Mouse (Mus musculus) cerebellum, adult 2 months (tissue): Measurements from ENCODE around the gene Procr. TPM values are rescaled to one million over a fixed set of nuclear protein-coding genes. Genes with fewer than 3 reads are reported as not detected.
A peak's percentile ranks its signal among the peaks of the same experiment; 100 is the strongest.
"Not testable (repeated sequence)": the region's sequence is repeated elsewhere in the genome, so short reads cannot be mapped to it uniquely, and the experiment has no call there.

Experiments used
- DNase-seq, 2 experiments: peaks; one replicate each; pipeline ENCODE4 v3.0.0; 2021
- H3K27ac ChIP-seq: fragments of 200-500 bp; 2 replicates; pipeline ENCODE4 v1.5.1; 2012; ENCODE audit warnings: low read length, control low read depth, inconsistent platforms; ENCODE audit not compliant: insufficient read depth
- H3K27me3 ChIP-seq: fragments of 200-500 bp; 2 replicates; pipeline ENCODE4 v1.6.1; 2012; ENCODE audit warnings: inconsistent platforms, mild to moderate bottlenecking, low read length, moderate library complexity; ENCODE audit not compliant: control insufficient read depth, insufficient read depth
- H3K4me1 ChIP-seq: fragments of 200-500 bp; 2 replicates; pipeline ENCODE4 v1.6.1; 2011; ENCODE audit warnings: low read length; ENCODE audit not compliant: control insufficient read depth, insufficient read depth
- H3K4me3 ChIP-seq: fragments of 200-500 bp; replicated peaks from 2 replicates; pipeline ENCODE3; 2011; ENCODE audit warnings: mild to moderate bottlenecking, low read depth, low read length, control low read depth; ENCODE audit not compliant: insufficient read depth
- CTCF ChIP-seq: fragments of 200-500 bp; IDR thresholded peaks from 2 replicates; pipeline ENCODE4 v1.5.1; 2011; ENCODE audit warnings: low read depth, mild to moderate bottlenecking, control low read depth, low read length, moderate library complexity, borderline replicate concordance; ENCODE audit not compliant: insufficient read depth
- POLR2A ChIP-seq: fragments of 200-500 bp; IDR thresholded peaks from 2 replicates; pipeline ENCODE4 v1.6.1; 2011; ENCODE audit warnings: low read length, control low read depth, borderline replicate concordance; ENCODE audit not compliant: insufficient read depth
- WGBS: fragments of 180-500 bp; shearing (Covaris S2); methylation state at CpG from one replicate; pipeline ENCODE4 v1.1.7; 2018; 5-methylcytosine and 5-hydroxymethylcytosine counted together
- polyA plus RNA-seq: library from polyadenylated mRNA; depleted of rRNA; stranded (reverse); fragments of >200 nt; gene quantifications from 2 replicates; pipeline ENCODE4 v1.2.3, GENCODE M21; 2012

The Procr gene
- polyA plus RNA-seq, 1 experiment, result 1.9 TPM

DNA sequence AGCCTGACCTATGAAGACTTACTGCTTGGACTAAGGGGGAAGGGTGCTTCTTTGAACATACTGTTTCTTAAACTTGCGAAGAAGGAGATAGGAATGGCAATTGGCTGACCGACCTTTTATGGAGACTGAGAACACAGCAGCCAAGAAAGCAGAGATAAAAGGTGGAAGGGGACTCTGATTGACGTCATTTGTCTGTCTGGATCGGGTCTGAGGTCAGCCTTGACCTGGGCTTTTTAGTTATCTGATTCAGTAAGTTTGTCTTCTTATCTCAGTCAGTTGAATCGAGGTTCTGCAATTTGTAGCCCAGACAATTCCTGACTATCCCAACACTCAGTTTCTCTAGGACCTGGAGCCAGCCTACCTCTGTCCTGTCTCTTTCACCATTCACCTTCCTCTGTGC is 26.9 kb upstream of the Procr start:
- H3K27ac ChIP-seq, result no peak overlapping the region
- H3K4me3 ChIP-seq, result no peak overlapping the region
- TF ChIP-seq CTCF (no peak), POLR2A (no peak)
- WGBS, result 88% methylated on average over 5 of the region's 5 CpGs
- H3K27me3 ChIP-seq, result no peaks in the 10 kb centered on the region
- H3K4me1 ChIP-seq, result no peaks in the 10 kb centered on the region
- DNase-seq, result no peak

DNA sequence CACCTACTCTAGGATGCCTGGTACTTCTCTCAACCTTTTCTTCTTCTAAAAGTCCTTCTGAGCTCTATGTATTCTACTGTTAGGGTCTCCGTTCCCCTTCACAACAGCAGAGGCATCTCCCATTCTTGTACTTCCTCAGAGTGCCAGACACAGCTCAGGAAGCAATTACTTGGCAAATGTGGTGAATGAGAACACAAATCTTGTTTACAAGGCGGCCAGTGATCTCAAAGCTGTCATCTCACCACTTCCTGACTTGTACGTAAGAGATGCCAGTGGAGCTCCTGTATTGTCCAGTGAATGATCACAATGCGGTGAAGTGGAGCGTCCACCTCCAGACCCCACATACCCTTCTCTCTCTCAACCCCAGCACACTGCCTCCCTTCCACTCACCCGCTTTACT is 26.4 kb upstream of the Procr start:
- no peaks in the 10 kb centered on the region for H3K4me1 ChIP-seq
- WGBS, result 91% methylated on average over 6 of the region's 6 CpGs
- H3K27me3 ChIP-seq, result no peaks in the 10 kb centered on the region
- no peak for TF ChIP-seq CTCF
- no peak for TF ChIP-seq POLR2A
- no peak for DNase-seq
- no peak overlapping the region for H3K4me3 ChIP-seq
- no peak overlapping the region for H3K27ac ChIP-seq

DNA sequence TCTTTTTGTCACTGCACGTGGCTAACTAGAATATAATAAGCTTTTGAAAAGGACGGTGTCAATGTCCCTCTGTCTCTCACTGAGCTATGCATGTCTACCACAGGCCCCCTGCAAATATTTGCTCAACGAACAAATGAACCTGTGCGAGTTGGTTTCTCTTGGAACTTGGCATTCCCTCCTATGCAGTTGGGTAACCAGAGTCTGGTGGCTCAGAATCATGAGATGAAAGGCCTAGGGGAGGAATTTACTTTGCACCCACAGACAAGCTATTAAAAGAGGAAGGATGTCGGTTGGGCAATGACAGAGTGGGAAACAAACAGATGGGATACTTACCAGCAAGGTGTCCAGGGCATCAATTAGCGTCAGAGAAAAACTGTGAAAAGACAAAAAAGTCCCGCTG is 24.6 kb upstream of the Procr start:
- H3K4me1 ChIP-seq, result no peaks in the 10 kb centered on the region
- WGBS, result 82% methylated on average over 7 of the region's 7 CpGs
- DNase-seq, result no peak
- no peak overlapping the region for H3K27ac ChIP-seq
- no peaks in the 10 kb centered on the region for H3K27me3 ChIP-seq
- TF ChIP-seq POLR2A (no peak), CTCF (no peak)
- no peak overlapping the region for H3K4me3 ChIP-seq

DNA sequence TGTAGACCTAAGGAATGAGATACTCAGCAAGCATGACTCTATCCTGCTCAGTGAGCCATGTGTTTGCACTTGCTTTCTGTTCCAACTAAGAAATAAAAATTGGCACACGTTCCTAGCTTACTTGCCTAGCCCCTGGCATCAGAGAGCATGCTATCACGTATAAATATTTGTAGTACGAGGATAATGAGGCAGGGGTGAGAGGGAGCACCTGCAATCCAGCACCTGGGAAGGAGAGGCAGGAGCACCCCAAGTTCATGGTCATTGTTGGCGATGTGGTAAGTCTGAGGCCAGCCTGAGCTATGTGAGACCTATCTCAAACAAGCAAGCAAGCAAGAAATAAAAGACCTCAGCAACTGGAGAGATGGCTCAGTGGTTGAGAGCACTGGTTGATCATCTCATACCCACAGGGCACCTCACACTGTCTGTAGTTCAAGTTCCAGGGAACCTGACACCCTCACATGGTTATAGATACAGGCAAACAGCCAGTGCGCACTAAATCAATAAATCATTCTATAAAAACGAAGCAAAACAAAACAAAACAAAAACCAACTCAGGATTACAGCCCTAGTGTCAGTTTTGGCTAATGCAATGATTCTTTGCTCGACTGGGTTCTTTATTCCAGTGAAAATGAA is 23.0 kb upstream of the Procr start:
- DNase-seq, result no peak
- H3K27me3 ChIP-seq, result no peaks in the 10 kb centered on the region
- 65% methylated on average over 7 of the region's 7 CpGs for WGBS
- TF ChIP-seq POLR2A (no peak), CTCF (no peak)
- H3K4me3 ChIP-seq, result no peak overlapping the region
- no peak overlapping the region for H3K27ac ChIP-seq
- H3K4me1 ChIP-seq, result no peaks in the 10 kb centered on the region

DNA sequence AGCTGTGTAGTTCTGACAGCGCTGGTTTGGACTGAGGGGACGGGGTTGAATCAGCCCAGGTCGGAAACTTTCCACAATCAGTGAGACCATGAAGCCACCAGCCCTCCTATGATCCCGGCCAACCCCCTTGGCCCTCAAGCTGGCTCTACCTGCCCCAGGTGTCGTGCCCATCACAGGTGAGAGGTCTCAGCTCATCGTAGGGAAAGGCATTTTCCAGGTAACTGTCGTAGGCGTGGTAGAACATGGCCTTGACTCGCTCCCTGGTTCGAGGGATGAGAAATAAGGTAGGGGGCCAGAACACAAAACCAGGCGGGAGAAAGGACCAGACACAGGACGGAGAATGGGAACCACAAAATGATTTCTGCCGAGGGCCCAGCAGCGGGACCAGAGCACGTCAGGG is 22.2 kb upstream of the Procr start:
- no peaks in the 10 kb centered on the region for H3K27me3 ChIP-seq
- WGBS, result 5% methylated on average over 15 of the region's 15 CpGs
- no peaks in the 10 kb centered on the region for H3K4me1 ChIP-seq
- no peak overlapping the region for H3K27ac ChIP-seq
- H3K4me3 ChIP-seq, result peak overlapping the region; percentile 60
- no peak for DNase-seq
- TF ChIP-seq CTCF, result no peak
- TF ChIP-seq POLR2A, result no peak

DNA sequence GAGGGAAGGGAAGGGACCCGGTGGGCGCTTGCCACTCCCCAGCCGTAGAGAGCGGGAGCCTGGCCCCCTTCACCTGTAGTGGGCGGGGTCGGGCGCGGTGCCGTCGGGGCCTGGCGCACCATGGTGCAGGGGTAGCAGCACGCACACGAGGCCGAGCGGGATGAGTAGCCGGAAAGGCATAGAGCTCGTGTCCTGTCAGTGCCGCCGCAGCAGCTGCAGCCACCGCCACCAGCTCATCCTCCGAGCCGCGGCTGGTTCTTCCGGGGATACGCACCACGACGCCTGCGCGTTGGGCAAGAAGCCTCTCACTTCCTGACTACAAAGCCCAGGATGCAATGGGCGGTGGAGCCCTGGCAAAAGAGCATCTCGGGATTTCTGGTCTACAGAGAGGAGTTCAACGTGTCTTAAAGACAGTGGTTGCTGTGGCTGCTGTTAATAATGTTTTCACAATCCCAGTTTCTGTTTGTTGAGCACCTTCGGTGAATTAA is 21.7 kb upstream of the Procr start, which contains the start of gene Edem2:
Gene Edem2 (minus strand): TSS at position 318 of the 488 bp plus-strand sequence.
- no peaks in the 10 kb centered on the region for H3K4me1 ChIP-seq
- no peaks in the 10 kb centered on the region for H3K27me3 ChIP-seq
- DNase-seq, result peak; percentile 92
- no peak within 1 kb of the TSS for H3K27ac ChIP-seq
- under 1% methylated on average over 32 of the region's 33 CpGs for WGBS
- peak; percentile 91 for TF ChIP-seq POLR2A
- no peak for TF ChIP-seq CTCF
- H3K4me3 ChIP-seq, result peak within 1 kb of the TSS; percentile 60

DNA sequence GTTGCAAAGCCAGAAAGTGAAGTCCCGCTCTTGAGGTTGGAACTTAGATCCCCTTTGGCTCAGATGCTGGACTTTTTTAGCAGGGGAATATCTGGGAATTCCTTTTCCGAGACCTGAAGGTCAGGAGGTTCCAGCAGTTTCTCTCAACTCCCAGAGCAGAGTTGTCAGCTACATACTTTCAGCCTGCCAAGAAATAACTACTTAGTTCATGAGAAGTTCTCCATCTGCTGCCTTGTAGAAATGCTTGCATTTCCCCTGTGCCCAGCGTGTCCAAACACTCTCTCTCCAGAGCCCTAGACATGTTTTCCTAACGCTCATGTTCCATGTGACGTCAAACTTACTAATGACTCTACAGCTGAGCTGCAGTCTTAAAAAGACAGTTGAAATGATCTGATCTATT is 15.8 kb upstream of the Procr start:
- no peak for TF ChIP-seq POLR2A
- no peak for TF ChIP-seq CTCF
- DNase-seq, result no peak
- 65% methylated on average over 5 of the region's 5 CpGs for WGBS
- Histone ChIP-seq H3K4me3 (no peak overlapping the region), H3K27ac (no peak overlapping the region), H3K27me3 (no peaks in the 10 kb centered on the region), H3K4me1 (no peaks in the 10 kb centered on the region)

DNA sequence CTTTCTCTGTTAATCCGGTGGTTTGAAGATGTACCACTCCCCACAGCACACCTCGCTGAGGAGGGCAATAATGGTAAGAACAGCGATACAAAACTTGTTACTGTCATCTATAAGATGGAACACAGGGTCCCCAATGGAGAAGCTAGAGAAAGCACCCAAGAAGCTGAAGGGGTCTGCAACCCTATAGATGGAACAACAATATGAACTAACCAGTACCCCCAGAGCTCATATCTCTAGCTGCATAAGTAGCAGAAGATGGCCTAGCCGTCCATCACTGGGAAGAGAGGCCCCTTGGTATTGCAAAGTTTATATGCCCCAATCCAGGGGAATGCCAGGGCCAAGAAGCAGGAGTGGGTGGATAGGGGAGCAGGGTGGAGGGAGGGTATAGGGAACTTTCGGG is 15.2 kb upstream of the Procr start, which contains the start of gene Gm17581:
Gene Gm17581 (minus strand): TSS at position 101 of the 400 bp plus-strand sequence.
- not testable (repeated sequence) for H3K4me3 ChIP-seq, H3K27me3 ChIP-seq, DNase-seq, H3K4me1 ChIP-seq, H3K27ac ChIP-seq
- 90% methylated on average over 5 of the region's 5 CpGs for WGBS
